Mouse (Mus musculus) kidney, postnatal 0 days (tissue): ENCODE data around the gene Aire. TPM values are rescaled to one million over a fixed set of nuclear protein-coding genes. Genes with fewer than 3 reads are reported as not detected.

Source experiments
- ATAC-seq: fragments of 200-750 bp; cut with Nextera tagmentation; replicated peaks from 2 replicates; pipeline ENCODE4 v1.8.0; 2017; ENCODE audit warnings: low read depth, moderate number of reproducible peaks, moderate TSS enrichment, moderate library complexity; ENCODE audit not compliant: low FRiP score
- DNase-seq: peaks from one replicate; pipeline ENCODE4 v3.0.0-alpha.2; 2016; ENCODE audit warnings: low spot score
- H3K27ac ChIP-seq: fragments of 300-500 bp; sonication (generic); 2 replicates; pipeline ENCODE4 v1.5.1; 2014; ENCODE audit warnings: mild to moderate bottlenecking
- H3K27me3 ChIP-seq: fragments of 300-500 bp; sonication (generic); 2 replicates; pipeline ENCODE4 v1.6.1; 2014; ENCODE audit warnings: low read length, mixed read lengths; ENCODE audit not compliant: insufficient read depth
- H3K36me3 ChIP-seq: fragments of 300-500 bp; sonication (generic); 2 replicates; pipeline ENCODE4 v1.6.1; 2014; ENCODE audit warnings: low read length, mixed read lengths; ENCODE audit not compliant: insufficient read depth
- H3K4me1 ChIP-seq: fragments of 300-500 bp; sonication (generic); replicated peaks from 2 replicates; pipeline ENCODE4 v1.6.1; 2014; ENCODE audit warnings: antibody characterized with exemption, low read length, mixed read lengths; ENCODE audit not compliant: insufficient read depth
- H3K4me2 ChIP-seq: fragments of 300-500 bp; sonication (generic); 2 replicates; pipeline ENCODE4 v1.6.1; 2014; ENCODE audit warnings: mild to moderate bottlenecking, low read length, moderate library complexity, mixed read lengths
- H3K4me3 ChIP-seq: fragments of 300-500 bp; sonication (generic); replicated peaks from 2 replicates; pipeline ENCODE4 v1.5.1; 2014; ENCODE audit warnings: low read depth, low read length
- H3K9ac ChIP-seq: fragments of 300-500 bp; sonication (generic); 2 replicates; pipeline ENCODE4 v1.6.1; 2014; ENCODE audit warnings: low read depth, low read length
- H3K9me3 ChIP-seq: fragments of 300-500 bp; sonication (generic); replicated peaks from 2 replicates; pipeline ENCODE4 v1.6.1; 2016; ENCODE audit warnings: low read length, inconsistent platforms, mixed read lengths
- CTCF ChIP-seq: IDR thresholded peaks from 2 replicates; pipeline ENCODE4 v1.5.1; 2016; ENCODE audit warnings: antibody characterized with exemption, low read depth, mild to moderate bottlenecking, moderate library complexity
- WGBS: fragments of 180-500 bp; shearing (Covaris S2); extraction: QIAGEN DNeasy Blood & Tissue Kit; methylation state at CpG from one replicate; pipeline ENCODE4 v1.1.7; 2014; 5-methylcytosine and 5-hydroxymethylcytosine counted together
- polyA plus RNA-seq: library from polyadenylated mRNA; unstranded; fragments of >200 nt; fragmentation: Nextera tagmentation; extraction: Ambion mirVana; gene quantifications from 2 replicates; pipeline ENCODE4 v1.2.1, GENCODE M21; 2015

Aire gene
- polyA plus RNA-seq, 1 experiment from 2014 or later = 0.34 TPM

GRCm38 (mm10) chr10:78042697-78043405, 559 bp downstream of the Aire start:
- no peaks in the 10 kb centered on the region for H3K36me3 ChIP-seq
- no peak for ATAC-seq
- 67% methylated on average over 14 of the region's 14 CpGs for WGBS
- no peak for TF ChIP-seq CTCF
- H3K4me1 ChIP-seq = no peaks in the 10 kb centered on the region
- 0 out of 2 replicates have a peak overlapping the region, but pooled peaks have one; percentile 10 for H3K9ac ChIP-seq
- no peaks in the 10 kb centered on the region for H3K9me3 ChIP-seq
- no peak overlapping the region for H3K27ac ChIP-seq
- H3K4me2 ChIP-seq = peak overlapping the region; percentile 47
- H3K4me3 ChIP-seq = peak overlapping the region; percentile 16; the same call in 1 of the 2 replicates
- DNase-seq = no peak
- no peaks in the 10 kb centered on the region for H3K27me3 ChIP-seq

- H3K27ac ChIP-seq = no peak overlapping the region
- no peak for TF ChIP-seq CTCF
Observed at GRCm38 (mm10) chr10:78042096-78042495, 1.3 kb downstream of the Aire start.

GRCm38 (mm10) chr10:78041647-78042046, 1.8 kb downstream of the Aire start, which contains the start of gene Dnmt3l:
Gene Dnmt3l, plus strand, starts transcription at chr10:78041947.
- H3K4me2 ChIP-seq = no peak within 1 kb of the TSS
- H3K27ac ChIP-seq = no peak within 1 kb of the TSS
- H3K4me1 ChIP-seq = no peaks in the 10 kb centered on the region
- no peak for DNase-seq
- TF ChIP-seq CTCF = no peak
- no peak for ATAC-seq
- no peak within 1 kb of the TSS for H3K4me3 ChIP-seq
- H3K36me3 ChIP-seq = no peaks in the 10 kb centered on the region
- 89% methylated on average over 5 of the region's 5 CpGs for WGBS
- H3K9me3 ChIP-seq = no peaks in the 10 kb centered on the region
- H3K9ac ChIP-seq = no peak within 1 kb of the TSS
- no peaks in the 10 kb centered on the region for H3K27me3 ChIP-seq

More at GRCm38 (mm10) chr10:78042096-78042495, 1.3 kb downstream of the Aire start:
- Histone ChIP-seq H3K27me3 (no peaks in the 10 kb centered on the region), H3K36me3 (no peaks in the 10 kb centered on the region), H3K9ac (no peak overlapping the region), H3K4me2 (no peak overlapping the region), H3K4me3 (no peak overlapping the region), H3K9me3 (no peaks in the 10 kb centered on the region), H3K4me1 (no peaks in the 10 kb centered on the region)
- DNase-seq (no peak), ATAC-seq (no peak)
- 61% methylated on average over 7 of the region's 7 CpGs for WGBS

DNA sequence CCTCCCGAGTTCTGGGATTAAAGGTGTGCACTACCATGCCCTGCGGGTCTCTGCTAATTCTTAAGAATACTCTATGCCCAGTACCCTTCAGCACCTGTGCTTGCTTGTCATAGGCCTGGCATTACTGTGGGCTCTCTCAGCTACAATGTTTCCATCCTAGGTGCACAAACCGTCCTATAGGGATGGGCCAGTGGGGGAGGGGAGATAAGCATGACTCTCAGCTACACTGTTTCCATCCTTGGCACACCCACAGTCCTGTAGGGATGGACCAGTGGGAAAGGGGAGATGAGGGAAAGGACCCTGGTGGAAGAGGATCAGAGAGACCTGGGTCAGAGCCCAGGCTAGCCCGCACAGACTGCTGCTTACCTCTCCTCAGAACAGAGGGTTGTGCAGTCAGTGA, 6.3 kb downstream of the Aire start:
- no peak for ATAC-seq
- Histone ChIP-seq H3K27ac (no peak overlapping the region), H3K4me3 (no peak overlapping the region), H3K9ac (no peak overlapping the region), H3K27me3 (no peaks in the 10 kb centered on the region), H3K9me3 (no peaks in the 10 kb centered on the region), H3K4me1 (no peaks in the 10 kb centered on the region), H3K36me3 (no peaks in the 10 kb centered on the region), H3K4me2 (no peak overlapping the region)
- DNase-seq = no peak
- TF ChIP-seq CTCF = no peak
- WGBS = 87% methylated on average over 4 of the region's 4 CpGs

DNA sequence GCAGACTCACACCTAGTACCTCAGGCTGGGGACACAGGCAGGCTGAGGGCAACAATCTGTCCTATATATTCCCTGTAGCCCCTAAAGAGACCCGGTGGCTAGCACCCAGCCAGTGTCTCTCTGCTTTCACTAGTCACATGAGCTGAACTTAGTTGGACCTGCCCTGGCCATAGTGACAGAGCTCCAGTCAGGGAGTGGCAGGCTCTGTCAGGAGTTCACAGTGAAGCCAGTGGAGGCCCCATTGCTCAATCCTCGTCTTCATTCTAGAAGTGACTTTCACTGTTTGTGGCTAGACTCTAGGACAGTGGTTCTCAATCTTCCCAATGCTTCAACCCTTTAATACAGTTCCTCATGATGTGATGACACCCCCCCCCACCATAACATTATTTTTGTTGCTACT, 11.4 kb downstream of the Aire start:
- H3K4me1 ChIP-seq = no peaks in the 10 kb centered on the region
- TF ChIP-seq CTCF = no peak
- no peaks in the 10 kb centered on the region for H3K27me3 ChIP-seq
- no peaks in the 10 kb centered on the region for H3K9me3 ChIP-seq
- H3K4me2 ChIP-seq = no peak overlapping the region
- no peaks in the 10 kb centered on the region for H3K36me3 ChIP-seq
- no peak for ATAC-seq
- no peak for DNase-seq
- 70% methylated on average over 2 of the region's 2 CpGs for WGBS
- no peak overlapping the region for H3K4me3 ChIP-seq
- no peak overlapping the region for H3K9ac ChIP-seq
- H3K27ac ChIP-seq = no peak overlapping the region

DNA sequence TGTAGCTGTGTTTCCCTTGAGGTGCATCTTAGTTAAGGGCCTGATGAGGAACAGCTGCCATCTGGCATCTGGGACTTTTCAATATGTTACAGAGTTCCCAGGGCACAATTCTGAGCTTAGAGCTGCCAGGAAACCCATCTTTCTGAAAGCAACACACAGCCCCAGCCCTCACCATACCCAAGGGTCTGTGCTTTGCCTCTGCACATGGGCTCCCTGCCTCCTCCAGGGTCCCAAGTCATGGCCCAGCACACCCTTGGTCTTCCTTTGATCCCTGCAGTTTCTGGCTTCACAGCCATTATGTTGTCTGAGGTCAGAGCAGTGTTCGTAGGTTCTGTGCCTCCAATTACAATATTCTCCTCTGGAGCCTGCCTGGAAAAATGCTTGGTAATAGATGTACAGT, 14.3 kb downstream of the Aire start:
- ATAC-seq (no peak), DNase-seq (no peak)
- no peak overlapping the region for H3K27ac ChIP-seq
- no peak overlapping the region for H3K4me2 ChIP-seq
- TF ChIP-seq CTCF = no peak
- no peaks in the 10 kb centered on the region for H3K36me3 ChIP-seq
- no peak overlapping the region for H3K4me3 ChIP-seq
- no peaks in the 10 kb centered on the region for H3K9me3 ChIP-seq
- no peaks in the 10 kb centered on the region for H3K27me3 ChIP-seq
- H3K9ac ChIP-seq = no peak overlapping the region
- no peaks in the 10 kb centered on the region for H3K4me1 ChIP-seq
- 86% methylated on average over 1 of the region's 1 CpGs for WGBS
